Mouse (Mus musculus) neural tube, embryonic 11.5 days (tissue): ENCODE results near the gene Drosha. TPM values are rescaled to one million over a fixed set of nuclear protein-coding genes. Genes with fewer than 3 reads are reported as not detected.

Source experiments
- ATAC-seq: fragments of 200-750 bp; cut with Nextera tagmentation; 2 replicates; pipeline ENCODE4 v1.8.0; 2017; ENCODE audit warnings: moderate number of reproducible peaks, mild to moderate bottlenecking, moderate TSS enrichment, moderate library complexity; ENCODE audit not compliant: insufficient read depth, low FRiP score, low TSS enrichment
- DNase-seq: peaks from one replicate; pipeline ENCODE4 v3.0.0-alpha.2; 2015; ENCODE audit warnings: low spot score
- H3K27ac ChIP-seq: fragments of 300-500 bp; sonication (generic); 2 replicates; pipeline ENCODE4 v1.5.1; 2014; ENCODE audit warnings: low read depth, mild to moderate bottlenecking, low read length
- H3K27me3 ChIP-seq: fragments of 300-500 bp; sonication (generic); 2 replicates; pipeline ENCODE4 v1.6.1; 2014; ENCODE audit warnings: mild to moderate bottlenecking, low read length, mixed read lengths; ENCODE audit not compliant: control insufficient read depth, insufficient read depth
- H3K36me3 ChIP-seq: fragments of 300-500 bp; sonication (generic); 2 replicates; pipeline ENCODE4 v1.6.1; 2014; ENCODE audit warnings: mild to moderate bottlenecking, low read length, moderate library complexity, mixed read lengths; ENCODE audit not compliant: control insufficient read depth, insufficient read depth
- H3K4me1 ChIP-seq: fragments of 300-500 bp; sonication (generic); 2 replicates; pipeline ENCODE4 v1.6.1; 2014; ENCODE audit warnings: low read length, mixed read lengths; ENCODE audit not compliant: control insufficient read depth, insufficient read depth
- H3K4me2 ChIP-seq: fragments of 300-500 bp; sonication (generic); 2 replicates; pipeline ENCODE4 v1.6.1; 2014; ENCODE audit warnings: low read depth, mild to moderate bottlenecking, moderate library complexity
- H3K4me3 ChIP-seq: fragments of 300-500 bp; sonication (generic); 2 replicates; pipeline ENCODE4 v1.5.1; 2014; ENCODE audit warnings: low read depth, low read length
- H3K9ac ChIP-seq: fragments of 300-500 bp; sonication (generic); 2 replicates; pipeline ENCODE4 v1.6.1; 2014; ENCODE audit warnings: mild to moderate bottlenecking, low read length
- H3K9me3 ChIP-seq: fragments of 300-500 bp; sonication (generic); 2 replicates; pipeline ENCODE4 v1.6.1; 2016; ENCODE audit warnings: low read length; ENCODE audit not compliant: control insufficient read depth
- WGBS: fragments of 180-500 bp; shearing (Covaris S2); extraction: QIAGEN DNeasy Blood & Tissue Kit; methylation state at CpG from one replicate; pipeline ENCODE4 v1.1.7; 2014; 5-methylcytosine and 5-hydroxymethylcytosine counted together
- polyA plus RNA-seq: library from polyadenylated mRNA; unstranded; fragments of >200 nt; fragmentation: Nextera tagmentation; extraction: Ambion mirVana; gene quantifications from 2 replicates; pipeline ENCODE4 v1.2.1, GENCODE M21; 2014

Drosha gene
- polyA plus RNA-seq, 1 experiment from 2014 or later: 81.0 TPM

- ATAC-seq (no peak), DNase-seq (no peak)
- Histone ChIP-seq H3K27ac (no peak overlapping the region), H3K36me3 (peaks cover 18% of the 10 kb centered on the region), H3K27me3 (no peaks in the 10 kb centered on the region), H3K4me3 (no peak overlapping the region), H3K9me3 (no peaks in the 10 kb centered on the region), H3K4me2 (no peak overlapping the region), H3K4me1 (no peaks in the 10 kb centered on the region), H3K9ac (no peak overlapping the region)
- WGBS: 94% methylated on average over 11 of the region's 11 CpGs
Measured at GRCm38 (mm10) chr15:12840737-12841136, 16.1 kb downstream of the Drosha start.

- ATAC-seq: no peak
- H3K27ac ChIP-seq: no peak overlapping the region
Measured at GRCm38 (mm10) chr15:12842833-12843232, 18.2 kb downstream of the Drosha start.

GRCm38 (mm10) chr15:12848196-12848975 lies 23.8 kb downstream of the Drosha start:
- no peak overlapping the region for H3K27ac ChIP-seq
- 79% methylated on average over 11 of the region's 11 CpGs for WGBS
- no peaks in the 10 kb centered on the region for H3K9me3 ChIP-seq
- no peaks in the 10 kb centered on the region for H3K27me3 ChIP-seq
- no peak overlapping the region for H3K9ac ChIP-seq
- no peak overlapping the region for H3K4me2 ChIP-seq
- no peak overlapping the region for H3K4me3 ChIP-seq
- peaks cover 11% of the 10 kb centered on the region for H3K36me3 ChIP-seq
- H3K4me1 ChIP-seq: no peaks in the 10 kb centered on the region
- ATAC-seq (no peak), DNase-seq (no peak)

More at GRCm38 (mm10) chr15:12842833-12843232, 18.2 kb downstream of the Drosha start:
- no peak overlapping the region for H3K4me2 ChIP-seq
- peaks cover 26% of the 10 kb centered on the region for H3K36me3 ChIP-seq
- H3K4me1 ChIP-seq: no peaks in the 10 kb centered on the region
- no peak overlapping the region for H3K4me3 ChIP-seq
- H3K9ac ChIP-seq: no peak overlapping the region
- 71% methylated on average over 7 of the region's 7 CpGs for WGBS
- no peaks in the 10 kb centered on the region for H3K27me3 ChIP-seq
- H3K9me3 ChIP-seq: no peaks in the 10 kb centered on the region
- no peak for DNase-seq

- DNase-seq: no peak
- Histone ChIP-seq H3K27ac (no peak overlapping the region), H3K9me3 (no peaks in the 10 kb centered on the region), H3K4me1 (no peaks in the 10 kb centered on the region), H3K27me3 (no peaks in the 10 kb centered on the region), H3K9ac (no peak overlapping the region), H3K4me3 (no peak overlapping the region), H3K4me2 (no peak overlapping the region), H3K36me3 (peaks cover 14% of the 10 kb centered on the region)
- ATAC-seq: no peak
- WGBS: 89% methylated on average over 4 of the region's 4 CpGs
Measured at GRCm38 (mm10) chr15:12849373-12849772, 24.8 kb downstream of the Drosha start.

GRCm38 (mm10) chr15:12853471-12853870 lies 28.9 kb downstream of the Drosha start:
- H3K4me1 ChIP-seq: no peaks in the 10 kb centered on the region
- H3K36me3 ChIP-seq: peaks cover 19% of the 10 kb centered on the region
- DNase-seq (no peak), ATAC-seq (no peak)
- H3K4me3 ChIP-seq: no peak overlapping the region
- H3K9ac ChIP-seq: no peak overlapping the region
- 94% methylated on average over 8 of the region's 8 CpGs for WGBS
- no peak overlapping the region for H3K4me2 ChIP-seq
- H3K27ac ChIP-seq: no peak overlapping the region
- no peaks in the 10 kb centered on the region for H3K27me3 ChIP-seq
- H3K9me3 ChIP-seq: no peaks in the 10 kb centered on the region

- ATAC-seq (no peak), DNase-seq (no peak)
- H3K9me3 ChIP-seq: no peaks in the 10 kb centered on the region
- H3K27me3 ChIP-seq: no peaks in the 10 kb centered on the region
- H3K4me3 ChIP-seq: no peak overlapping the region
- peaks cover 20% of the 10 kb centered on the region for H3K36me3 ChIP-seq
- no peak overlapping the region for H3K4me2 ChIP-seq
- H3K4me1 ChIP-seq: no peaks in the 10 kb centered on the region
- no peak overlapping the region for H3K9ac ChIP-seq
- H3K27ac ChIP-seq: no peak overlapping the region
- 97% methylated on average over 6 of the region's 6 CpGs for WGBS
Measured at GRCm38 (mm10) chr15:12856780-12857179, 32.2 kb downstream of the Drosha start.

- H3K9ac ChIP-seq: no peak overlapping the region
- no peaks in the 10 kb centered on the region for H3K9me3 ChIP-seq
- H3K27ac ChIP-seq: no peak overlapping the region
- WGBS: 95% methylated on average over 12 of the region's 12 CpGs
- no peak overlapping the region for H3K4me3 ChIP-seq
- H3K4me1 ChIP-seq: no peaks in the 10 kb centered on the region
- no peak overlapping the region for H3K4me2 ChIP-seq
- H3K36me3 ChIP-seq: peaks cover 22% of the 10 kb centered on the region
- ATAC-seq (no peak), DNase-seq (no peak)
- no peaks in the 10 kb centered on the region for H3K27me3 ChIP-seq
Measured at GRCm38 (mm10) chr15:12857840-12858516, 33.4 kb downstream of the Drosha start.

- WGBS: 91% methylated on average over 3 of the region's 3 CpGs
- H3K9me3 ChIP-seq: no peaks in the 10 kb centered on the region
- no peaks in the 10 kb centered on the region for H3K27me3 ChIP-seq
- H3K4me3 ChIP-seq: no peak overlapping the region
- H3K9ac ChIP-seq: no peak overlapping the region
- no peaks in the 10 kb centered on the region for H3K4me1 ChIP-seq
- ATAC-seq: no peak
- DNase-seq: no peak
- no peak overlapping the region for H3K27ac ChIP-seq
- peaks cover 21% of the 10 kb centered on the region for H3K36me3 ChIP-seq
- no peak overlapping the region for H3K4me2 ChIP-seq
Measured at GRCm38 (mm10) chr15:12858645-12859044, 34.0 kb downstream of the Drosha start.

- H3K27me3 ChIP-seq: no peaks in the 10 kb centered on the region
Measured at GRCm38 (mm10) chr15:12862061-12862460, 37.4 kb downstream of the Drosha start.

More at GRCm38 (mm10) chr15:12862061-12862460, 37.4 kb downstream of the Drosha start:
- no peak for DNase-seq
- H3K27ac ChIP-seq: no peak overlapping the region
- no peak overlapping the region for H3K4me3 ChIP-seq
- no peak overlapping the region for H3K9ac ChIP-seq
- 91% methylated on average over 3 of the region's 3 CpGs for WGBS
- H3K4me2 ChIP-seq: no peak overlapping the region
- no peaks in the 10 kb centered on the region for H3K9me3 ChIP-seq
- no peaks in the 10 kb centered on the region for H3K4me1 ChIP-seq
- ATAC-seq: no peak
- peaks cover 10% of the 10 kb centered on the region for H3K36me3 ChIP-seq
